Mouse (Mus musculus): Measurements from ENCODE around the gene Snx11. TPM values are rescaled to one million over a fixed set of nuclear protein-coding genes. Genes with fewer than 3 reads are reported as not detected.

The Snx11 gene
- total and polyA plus RNA-seq, 3 experiments, result 33.7 to 43.1 TPM; not detected in 1

- H3K4me1 ChIP-seq (ENCODE audit: control insufficient read depth in 1 of 2, insufficient read depth in 2 of 2, low read length in 2 of 2), result no peaks in the 10 kb centered on the region
- no peak overlapping the region for H3K4me3 ChIP-seq (ENCODE audit: control insufficient read depth in 1 of 2, insufficient read depth in 1 of 2, low read depth in 2 of 2, low read length in 2 of 2)
- no peaks in the 10 kb centered on the region for H3K9me3 ChIP-seq (replicated peaks; ENCODE audit: insufficient read depth, low read length)
- no peaks in the 10 kb centered on the region for H3K79me2 ChIP-seq (ENCODE audit: control insufficient read depth, insufficient read depth, low read length, poor library complexity)
- H3K27ac ChIP-seq (ENCODE audit: control insufficient read depth, low read depth, low read length), result no peak overlapping the region
- H3K36me3 ChIP-seq (ENCODE audit: control insufficient read depth in 1 of 2, insufficient read depth in 2 of 2, low read length in 2 of 2), result no peaks in the 10 kb centered on the region
- DNase-seq (ENCODE audit: low read depth, low spot score), result peak; percentile 39
- TF ChIP-seq MEF2A (IDR thresholded peaks at IDR 0.05; ENCODE audit: extremely low read depth, insufficient replicate concordance, low read depth, low read length, poor library complexity, severe bottlenecking) (no peak), KAT2A (conservative IDR thresholded peaks at IDR 0.05; ENCODE audit: low read depth, low read length) (no peak), E2F4 (IDR thresholded peaks at IDR 0.05; ENCODE audit: borderline replicate concordance, low read depth, low read length) (no peak), CTCF (IDR thresholded peaks at IDR 0.05 in 2 of 3, conservative IDR thresholded peaks at IDR 0.05 in 1 of 3; ENCODE audit: control insufficient read depth in 1 of 3, insufficient read depth in 1 of 3, low read depth in 2 of 3, low read length in 3 of 3, poor library complexity in 1 of 3, severe bottlenecking in 1 of 3) (peak; percentile 32 to 55 (median 37))
- H3K9ac ChIP-seq (ENCODE audit: control insufficient read depth, low read depth, low read length, poor library complexity, severe bottlenecking), result no peak overlapping the region
- H3K27me3 ChIP-seq (ENCODE audit: control insufficient read depth in 1 of 2, insufficient read depth in 2 of 2, low read length in 2 of 2), result peaks cover 5 to 8% of the 10 kb centered on the region in 2 experiments
These were observed 22.1 kb downstream of the Snx11 start for GRCm38 (mm10) chr11:96755298-96755697.

- no peak overlapping the region for H3K4me3 ChIP-seq (ENCODE audit: control insufficient read depth in 1 of 2, insufficient read depth in 1 of 2, low read depth in 2 of 2, low read length in 2 of 2)
- H3K36me3 ChIP-seq (ENCODE audit: control insufficient read depth in 1 of 2, insufficient read depth in 2 of 2, low read length in 2 of 2), result no peaks in the 10 kb centered on the region
- H3K9me3 ChIP-seq (replicated peaks; ENCODE audit: insufficient read depth, low read length), result no peaks in the 10 kb centered on the region
- H3K27ac ChIP-seq (ENCODE audit: control insufficient read depth, low read depth, low read length), result no peak overlapping the region
- H3K27me3 ChIP-seq (ENCODE audit: control insufficient read depth in 1 of 2, insufficient read depth in 2 of 2, low read length in 2 of 2), result peaks cover 24 to 57% of the 10 kb centered on the region in 2 experiments
- DNase-seq (ENCODE audit: low read depth, low spot score), result no peak
- TF ChIP-seq MEF2A (IDR thresholded peaks at IDR 0.05; ENCODE audit: extremely low read depth, insufficient replicate concordance, low read depth, low read length, poor library complexity, severe bottlenecking) (no peak), TBP (IDR thresholded peaks at IDR 0.05; ENCODE audit: low read depth, low read length) (no peak), BHLHE40 (IDR thresholded peaks at IDR 0.05; ENCODE audit: borderline replicate concordance, low read depth, low read length) (no peak), ZKSCAN1 (IDR thresholded peaks at IDR 0.05; ENCODE audit: low read depth, low read length) (no peak), JUND (IDR thresholded peaks at IDR 0.05; ENCODE audit: low read depth, low read length) (no peak), POLR2A (IDR thresholded peaks at IDR 0.05; ENCODE audit: control insufficient read depth in 1 of 2, insufficient read depth in 1 of 2, low read depth in 1 of 2, low read length in 2 of 2, poor library complexity in 1 of 2) (no peak), HCFC1 (IDR thresholded peaks at IDR 0.05; ENCODE audit: low read depth, low read length) (no peak), MAFK (IDR thresholded peaks at IDR 0.05; ENCODE audit: borderline replicate concordance, low read depth, low read length) (no peak), KAT2A (conservative IDR thresholded peaks at IDR 0.05; ENCODE audit: low read depth, low read length) (no peak), RCOR1 (IDR thresholded peaks at IDR 0.05; ENCODE audit: low read depth, low read length) (no peak), CHD1 (IDR thresholded peaks at IDR 0.05; ENCODE audit: low read depth, low read length) (no peak), TAL1 (IDR thresholded peaks at IDR 0.05; ENCODE audit: low read length) (no peak), MYC (IDR thresholded peaks at IDR 0.05; ENCODE audit: low read depth, low read length) (no peak), MXI1 (IDR thresholded peaks at IDR 0.05; ENCODE audit: low read depth, low read length) (no peak), SIN3A (IDR thresholded peaks at IDR 0.05; ENCODE audit: low read length) (no peak), USF2 (IDR thresholded peaks at IDR 0.05; ENCODE audit: borderline replicate concordance in 1 of 2, insufficient read depth in 1 of 2, low read depth in 1 of 2, low read length in 2 of 2) (no peak)
- H3K4me1 ChIP-seq (ENCODE audit: control insufficient read depth in 1 of 2, insufficient read depth in 2 of 2, low read length in 2 of 2), result no peaks in the 10 kb centered on the region
- H3K79me2 ChIP-seq (ENCODE audit: control insufficient read depth, insufficient read depth, low read length, poor library complexity), result no peaks in the 10 kb centered on the region
- H3K9ac ChIP-seq (ENCODE audit: control insufficient read depth, low read depth, low read length, poor library complexity, severe bottlenecking), result no peak overlapping the region
These were observed 29.8 kb downstream of the Snx11 start for GRCm38 (mm10) chr11:96747555-96747954.

All from MEL (cell line).